13 mouse cellular contexts compared by ENCODE assay signal in genomic region chr3:95277149-95277551, GRCm38 (mm10). TPM values are rescaled to one million over a fixed set of nuclear protein-coding genes. Genes with fewer than 3 reads are reported as not detected.
DNase-seq lines count a peak whose midpoint lies in the region; ATAC-seq lines count a peak whose summit lies in the region.
"Had no signal": no experiment of that assay in that cellular context is flagged by ENCODE, and none has a peak within 500 bp of the region (broad histone marks: within the 10 kb centered on the region; RNA-seq: fewer than 3 reads in every experiment).

No protein-coding gene starts in this region.

- no peak overlapping the region for H3K9ac ChIP-seq in limb, embryonic 15.5 days
- no peak overlapping the region for H3K9ac ChIP-seq in stomach, embryonic 16.5 days (ENCODE audit: low read length)
- H3K9ac ChIP-seq in hindbrain, embryonic 13.5 days: no peak overlapping the region
- no peak overlapping the region for H3K9ac ChIP-seq in forebrain, embryonic 14.5 days (ENCODE audit: low read length)
- H3K9ac ChIP-seq: embryonic facial prominence, embryonic 12.5 days; hindbrain, embryonic 15.5 days; limb, embryonic 13.5 days; midbrain, embryonic 13.5 days had no signal

- ATAC-seq in cerebellum, adult (ENCODE audit: insufficient number of reproducible peaks, low FRiP score, low TSS enrichment): no peak
- no peak for ATAC-seq in limb, embryonic 15.5 days (ENCODE audit: insufficient number of reproducible peaks, low FRiP score, low TSS enrichment, low read depth)
- ATAC-seq in stomach, embryonic 16.5 days (ENCODE audit: insufficient read depth, low FRiP score): no peak
- no peak for ATAC-seq in hindbrain, embryonic 13.5 days (ENCODE audit: low FRiP score)
- no peak for ATAC-seq in forebrain, embryonic 14.5 days
- ATAC-seq: midbrain, embryonic 13.5 days had no signal

- peaks cover 11% of the 10 kb centered on the region; the same call in 1 of the 2 replicates for H3K4me1 ChIP-seq in limb, embryonic 15.5 days
- H3K4me1 ChIP-seq in limb, embryonic 10.5 days: peaks cover 8% of the 10 kb centered on the region
- H3K4me1 ChIP-seq in stomach, embryonic 16.5 days (ENCODE audit: control insufficient read depth, insufficient read depth, low read length): peaks cover 10% of the 10 kb centered on the region
- peaks cover 13% of the 10 kb centered on the region for H3K4me1 ChIP-seq in hindbrain, embryonic 13.5 days (replicated peaks)
- H3K4me1 ChIP-seq in forebrain, embryonic 14.5 days (ENCODE audit: control insufficient read depth, insufficient read depth, low read length): no peaks in the 10 kb centered on the region; the same call in 1 of the 2 replicates

- H3K36me3 ChIP-seq in limb, embryonic 15.5 days: no peaks in the 10 kb centered on the region
- H3K36me3 ChIP-seq in limb, embryonic 10.5 days: peaks cover 25% of the 10 kb centered on the region
- H3K36me3 ChIP-seq in stomach, embryonic 16.5 days (ENCODE audit: control insufficient read depth, insufficient read depth, low read length): no peaks in the 10 kb centered on the region
- peaks cover 7% of the 10 kb centered on the region; the same call in 1 of the 2 replicates for H3K36me3 ChIP-seq in hindbrain, embryonic 13.5 days
- H3K36me3 ChIP-seq in forebrain, embryonic 14.5 days (ENCODE audit: control insufficient read depth, insufficient read depth, low read length): 0 out of 2 replicates have a peak, but pooled peaks cover 3% of the 10 kb centered on the region

- no peaks in the 10 kb centered on the region for H3K9me3 ChIP-seq in limb, embryonic 15.5 days
- H3K9me3 ChIP-seq in limb, embryonic 10.5 days (replicated peaks): no peaks in the 10 kb centered on the region
- no peaks in the 10 kb centered on the region for H3K9me3 ChIP-seq in stomach, embryonic 16.5 days (replicated peaks; ENCODE audit: control insufficient read depth, low read length)
- H3K9me3 ChIP-seq in hindbrain, embryonic 13.5 days: no peaks in the 10 kb centered on the region
- H3K9me3 ChIP-seq in forebrain, embryonic 14.5 days (replicated peaks; ENCODE audit: control insufficient read depth, low read length): no peaks in the 10 kb centered on the region
- H3K9me3 ChIP-seq: embryonic facial prominence, embryonic 12.5 days; hindbrain, embryonic 15.5 days; limb, embryonic 13.5 days; midbrain, embryonic 13.5 days had no signal

- WGBS in limb, embryonic 15.5 days: 88% methylated on average over 1 of the region's 1 CpGs
- 88% methylated on average over 1 of the region's 1 CpGs for WGBS in limb, embryonic 10.5 days
- 84% methylated on average over 1 of the region's 1 CpGs for WGBS in stomach, embryonic 16.5 days
- 84% methylated on average over 1 of the region's 1 CpGs for WGBS in hindbrain, embryonic 13.5 days
- 92% methylated on average over 1 of the region's 1 CpGs for WGBS in forebrain, embryonic 14.5 days

- peak; percentile 42 to 44 for DNase-seq in cerebellum, postnatal 14 days
- DNase-seq in limb, embryonic 10.5 days (ENCODE audit: low spot score): no peak
- DNase-seq in kidney, postnatal 25 days: peak; percentile 35 to 64
- no peak for DNase-seq in forebrain, embryonic 14.5 days (ENCODE audit: low spot score)
- DNase-seq: layer of hippocampus, adult 9-11 months had no signal

- no peak overlapping the region for H3K4me3 ChIP-seq in limb, embryonic 15.5 days
- no peak overlapping the region for H3K4me3 ChIP-seq in limb, embryonic 10.5 days
- no peak overlapping the region for H3K4me3 ChIP-seq in stomach, embryonic 16.5 days (replicated peaks; ENCODE audit: low read length)
- no peak overlapping the region for H3K4me3 ChIP-seq in hindbrain, embryonic 13.5 days
- H3K4me3 ChIP-seq in forebrain, embryonic 14.5 days (ENCODE audit: low read depth, low read length): no peak overlapping the region
- H3K4me3 ChIP-seq: embryonic facial prominence, embryonic 12.5 days; hindbrain, embryonic 15.5 days; limb, embryonic 13.5 days; midbrain, embryonic 13.5 days had no signal

- H3K4me2 ChIP-seq in limb, embryonic 15.5 days: no peak overlapping the region
- H3K4me2 ChIP-seq in stomach, embryonic 16.5 days (ENCODE audit: low read depth, low read length): no peak overlapping the region
- no peak overlapping the region for H3K4me2 ChIP-seq in hindbrain, embryonic 13.5 days
- no peak overlapping the region for H3K4me2 ChIP-seq in forebrain, embryonic 14.5 days (ENCODE audit: low read length)
- H3K4me2 ChIP-seq: embryonic facial prominence, embryonic 12.5 days; hindbrain, embryonic 15.5 days; limb, embryonic 13.5 days; midbrain, embryonic 13.5 days had no signal

- no peaks in the 10 kb centered on the region for H3K27me3 ChIP-seq in limb, embryonic 15.5 days
- no peaks in the 10 kb centered on the region for H3K27me3 ChIP-seq in limb, embryonic 10.5 days (ENCODE audit: low read depth, poor library complexity, severe bottlenecking)
- no peaks in the 10 kb centered on the region for H3K27me3 ChIP-seq in stomach, embryonic 16.5 days (ENCODE audit: control insufficient read depth, insufficient read depth, low read length)
- no peaks in the 10 kb centered on the region for H3K27me3 ChIP-seq in hindbrain, embryonic 13.5 days
- H3K27me3 ChIP-seq in forebrain, embryonic 14.5 days (replicated peaks; ENCODE audit: control insufficient read depth, insufficient read depth, low read length): no peaks in the 10 kb centered on the region
- H3K27me3 ChIP-seq: embryonic facial prominence, embryonic 12.5 days; hindbrain, embryonic 15.5 days; limb, embryonic 13.5 days; midbrain, embryonic 13.5 days had no signal

- H3K27ac ChIP-seq in limb, embryonic 15.5 days: 0 out of 2 replicates have a peak overlapping the region, but pooled peaks have one; percentile 17
- no peak overlapping the region for H3K27ac ChIP-seq in limb, embryonic 10.5 days
- H3K27ac ChIP-seq in stomach, embryonic 16.5 days (ENCODE audit: low read length): 0 out of 2 replicates have a peak overlapping the region, but pooled peaks have one; percentile 10
- no peak overlapping the region for H3K27ac ChIP-seq in hindbrain, embryonic 13.5 days
- H3K27ac ChIP-seq in forebrain, embryonic 14.5 days (ENCODE audit: low read depth, low read length): no peak overlapping the region
- H3K27ac ChIP-seq: embryonic facial prominence, embryonic 12.5 days; hindbrain, embryonic 15.5 days; limb, embryonic 13.5 days; midbrain, embryonic 13.5 days had no signal

RNA-seq across cellular contexts. Expression of gene Mindy1, which starts 4.0 kb away (rescaled TPM):
- polyA plus RNA-seq in limb, embryonic 15.5 days (2015; fragmentation: Nextera tagmentation; extraction: Ambion mirVana): 49.8 and 53.1 TPM in 2 replicates
- 25.8 and 33.0 TPM in 2 replicates for polyA plus RNA-seq in limb, embryonic 10.5 days (2016; fragmentation: Nextera tagmentation; extraction: Ambion mirVana)
- 54.6 and 62.0 TPM in 2 replicates for polyA plus RNA-seq in stomach, embryonic 16.5 days (2015; fragmentation: Nextera tagmentation; extraction: Ambion mirVana)
- polyA plus RNA-seq in hindbrain, embryonic 13.5 days (2015; fragmentation: Nextera tagmentation; extraction: Ambion mirVana): 42.2 and 43.0 TPM in 2 replicates
- 48.6 and 50.7 TPM in 2 replicates for polyA plus RNA-seq in forebrain, embryonic 14.5 days (2014; fragmentation: Nextera tagmentation; extraction: Ambion mirVana)

RNA-seq across cellular contexts. Expression of gene Prune1, which starts 4.7 kb away (rescaled TPM):
- polyA plus RNA-seq in limb, embryonic 15.5 days (2015; fragmentation: Nextera tagmentation; extraction: Ambion mirVana): 22.7 and 31.6 TPM in 2 replicates
- polyA plus RNA-seq in limb, embryonic 10.5 days (2016; fragmentation: Nextera tagmentation; extraction: Ambion mirVana): 27.7 and 30.5 TPM in 2 replicates
- 18.9 and 21.2 TPM in 2 replicates for polyA plus RNA-seq in stomach, embryonic 16.5 days (2015; fragmentation: Nextera tagmentation; extraction: Ambion mirVana)
- 50.3 and 51.8 TPM in 2 replicates for polyA plus RNA-seq in hindbrain, embryonic 13.5 days (2015; fragmentation: Nextera tagmentation; extraction: Ambion mirVana)
- 40.7 and 42.7 TPM in 2 replicates for polyA plus RNA-seq in forebrain, embryonic 14.5 days (2014; fragmentation: Nextera tagmentation; extraction: Ambion mirVana)

RNA-seq across cellular contexts. Expression of gene Bnipl, which starts 26.2 kb away (rescaled TPM):
- polyA plus RNA-seq in limb, embryonic 15.5 days (2015; fragmentation: Nextera tagmentation; extraction: Ambion mirVana): 15.6 and 17.2 TPM in 2 replicates
- 0.35 and 0.79 TPM in 2 replicates for polyA plus RNA-seq in limb, embryonic 10.5 days (2016; fragmentation: Nextera tagmentation; extraction: Ambion mirVana)
- 9.2 and 11.6 TPM in 2 replicates for polyA plus RNA-seq in stomach, embryonic 16.5 days (2015; fragmentation: Nextera tagmentation; extraction: Ambion mirVana)
- polyA plus RNA-seq in hindbrain, embryonic 13.5 days (2015; fragmentation: Nextera tagmentation; extraction: Ambion mirVana): 0.13 and 0.25 TPM in 2 replicates
- polyA plus RNA-seq in forebrain, embryonic 14.5 days (2014; fragmentation: Nextera tagmentation; extraction: Ambion mirVana): not detected in 2 replicates

RNA-seq across cellular contexts. Expression of gene Anxa9, which starts 29.8 kb away (rescaled TPM):
- polyA plus RNA-seq in limb, embryonic 15.5 days (2015; fragmentation: Nextera tagmentation; extraction: Ambion mirVana): 12.5 and 15.1 TPM in 2 replicates
- 1.2 and 1.6 TPM in 2 replicates for polyA plus RNA-seq in limb, embryonic 10.5 days (2016; fragmentation: Nextera tagmentation; extraction: Ambion mirVana)
- 6.8 and 13.2 TPM in 2 replicates for polyA plus RNA-seq in stomach, embryonic 16.5 days (2015; fragmentation: Nextera tagmentation; extraction: Ambion mirVana)
- 0.31 and 0.38 TPM in 2 replicates for polyA plus RNA-seq in hindbrain, embryonic 13.5 days (2015; fragmentation: Nextera tagmentation; extraction: Ambion mirVana)
- 0.27 and 0.64 TPM in 2 replicates for polyA plus RNA-seq in forebrain, embryonic 14.5 days (2014; fragmentation: Nextera tagmentation; extraction: Ambion mirVana)

RNA-seq across cellular contexts. Expression of gene Gm128, which starts 35.8 kb away (rescaled TPM):
- 0.53 and 0.76 TPM in 2 replicates for polyA plus RNA-seq in limb, embryonic 15.5 days (2015; fragmentation: Nextera tagmentation; extraction: Ambion mirVana)
- polyA plus RNA-seq in limb, embryonic 10.5 days (2016; fragmentation: Nextera tagmentation; extraction: Ambion mirVana): 0.65 and 0.92 TPM in 2 replicates
- polyA plus RNA-seq in stomach, embryonic 16.5 days (2015; fragmentation: Nextera tagmentation; extraction: Ambion mirVana): 0.25 and 0.52 TPM in 2 replicates
- 0.19 and 0.26 TPM in 2 replicates for polyA plus RNA-seq in hindbrain, embryonic 13.5 days (2015; fragmentation: Nextera tagmentation; extraction: Ambion mirVana)
- polyA plus RNA-seq in forebrain, embryonic 14.5 days (2014; fragmentation: Nextera tagmentation; extraction: Ambion mirVana): 0.17 TPM in 1 of 2 replicates, not detected in the other

Comparison
In these comparisons a context has a peak if more than half of its experiments do, and no peak if none do; other contexts are left out.
1. H3K27ac ChIP-seq: peak in limb, embryonic 15.5 days (single experiment) and stomach, embryonic 16.5 days (single experiment); none in limb, embryonic 10.5 days (single experiment), hindbrain, embryonic 13.5 days (single experiment) and forebrain, embryonic 14.5 days (single experiment).
2. DNase-seq: peak in cerebellum, postnatal 14 days (2 of 2) and kidney, postnatal 25 days (2 of 2); none in limb, embryonic 10.5 days (single experiment) and forebrain, embryonic 14.5 days (single experiment).